Mouse (Mus musculus) embryonic facial prominence, embryonic 15.5 days (tissue): ENCODE data around the gene Ppl. TPM values are rescaled to one million over a fixed set of nuclear protein-coding genes. Genes with fewer than 3 reads are reported as not detected.

Experiments used
- ATAC-seq: fragments of 200-750 bp; cut with Nextera tagmentation; 2 replicates; pipeline ENCODE4 v1.8.0; 2017; ENCODE audit warnings: low read depth, moderate TSS enrichment; ENCODE audit not compliant: insufficient number of reproducible peaks, low FRiP score, low TSS enrichment
- H3K27ac ChIP-seq: fragments of 300-500 bp; sonication (generic); replicated peaks from 2 replicates; pipeline ENCODE4 v1.5.1; 2015; ENCODE audit warnings: mild to moderate bottlenecking, inconsistent platforms
- H3K27me3 ChIP-seq: fragments of 300-500 bp; sonication (generic); 2 replicates; pipeline ENCODE4 v1.6.1; 2015; ENCODE audit warnings: inconsistent platforms
- H3K36me3 ChIP-seq: fragments of 300-500 bp; sonication (generic); 2 replicates; pipeline ENCODE4 v1.6.1; 2015; ENCODE audit warnings: mild to moderate bottlenecking, inconsistent platforms
- H3K4me1 ChIP-seq: fragments of 300-500 bp; sonication (generic); 2 replicates; pipeline ENCODE4 v1.6.1; 2015; ENCODE audit warnings: inconsistent platforms
- H3K4me2 ChIP-seq: fragments of 300-500 bp; sonication (generic); replicated peaks from 2 replicates; pipeline ENCODE4 v1.6.1; 2015; ENCODE audit warnings: mild to moderate bottlenecking, inconsistent platforms
- H3K4me3 ChIP-seq: fragments of 300-500 bp; sonication (generic); replicated peaks from 2 replicates; pipeline ENCODE4 v1.5.1; 2015; ENCODE audit warnings: mild to moderate bottlenecking, inconsistent platforms
- H3K9ac ChIP-seq: fragments of 300-500 bp; sonication (generic); 2 replicates; pipeline ENCODE4 v1.6.1; 2015; ENCODE audit warnings: inconsistent platforms
- H3K9me3 ChIP-seq: fragments of 300-500 bp; sonication (generic); replicated peaks from 2 replicates; pipeline ENCODE4 v1.6.1; 2016; ENCODE audit warnings: inconsistent platforms
- whole genome bisulfite sequencing: fragments of 180-500 bp; shearing (Covaris S2); methylation state at CpG from one replicate; pipeline ENCODE4 v1.1.7; 2015; 5-methylcytosine and 5-hydroxymethylcytosine counted together
- polyA plus RNA-seq: library from polyadenylated mRNA; unstranded; fragments of >200 nt; fragmentation: Nextera tagmentation; extraction: Ambion mirVana; gene quantifications from 2 replicates; pipeline ENCODE4 v1.2.1, GENCODE M21; 2015

The Ppl gene
- polyA plus RNA-seq, 1 experiment from 2014 or later: 52.3 TPM

DNA sequence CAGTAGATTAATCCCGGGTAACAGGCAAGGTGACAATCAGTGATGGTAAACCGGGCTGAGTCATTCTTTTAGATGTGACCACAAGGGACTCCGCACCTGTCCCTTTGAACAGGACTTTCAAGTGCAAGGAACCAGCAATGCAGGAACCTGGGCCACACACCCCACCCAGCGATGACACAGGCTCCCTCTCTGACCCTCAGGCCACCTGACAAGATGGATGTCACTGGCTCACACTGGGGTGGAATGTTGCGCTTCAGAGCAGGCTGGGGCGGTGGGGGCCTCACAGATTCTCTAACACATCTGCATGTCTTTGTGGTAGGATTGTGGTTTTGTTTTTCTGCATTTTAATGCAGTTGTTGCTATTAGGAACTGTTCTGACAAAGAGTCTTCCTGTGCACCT lies 8.7 kb downstream of the Ppl start:
- 66% methylated on average over 6 of the region's 6 CpGs for WGBS
- no peak overlapping the region for H3K4me2 ChIP-seq
- H3K9ac ChIP-seq: no peak overlapping the region
- no peaks in the 10 kb centered on the region for H3K36me3 ChIP-seq
- H3K27me3 ChIP-seq: no peaks in the 10 kb centered on the region; the same call in 1 of the 2 replicates
- H3K27ac ChIP-seq: no peak overlapping the region
- no peaks in the 10 kb centered on the region for H3K9me3 ChIP-seq
- ATAC-seq: no peak
- no peak overlapping the region for H3K4me3 ChIP-seq
- peaks cover 20% of the 10 kb centered on the region; the same call in 1 of the 2 replicates for H3K4me1 ChIP-seq

DNA sequence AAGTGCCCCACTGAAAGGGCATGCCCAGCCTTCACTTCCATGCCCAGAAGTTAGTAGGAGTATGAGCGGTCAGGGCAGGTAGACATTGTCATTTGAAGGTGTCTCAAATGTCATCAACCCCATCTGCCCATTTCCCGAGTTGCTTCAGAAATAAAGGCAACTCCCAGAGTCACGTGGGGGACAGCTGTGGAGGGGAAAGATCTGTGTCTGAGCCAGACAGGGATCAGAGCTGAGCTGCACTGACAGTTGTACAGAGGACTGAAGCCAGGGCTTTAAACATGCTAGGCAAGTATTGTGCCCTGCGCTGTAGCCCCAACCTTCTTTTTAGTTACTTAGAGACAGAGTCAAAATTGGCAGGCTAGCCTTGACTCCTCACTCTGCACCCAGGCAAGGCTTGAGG lies 12.4 kb downstream of the Ppl start:
- Histone ChIP-seq H3K4me3 (no peak overlapping the region), H3K36me3 (no peaks in the 10 kb centered on the region), H3K4me2 (no peak overlapping the region), H3K27ac (no peak overlapping the region), H3K27me3 (no peaks in the 10 kb centered on the region; the same call in 1 of the 2 replicates), H3K9ac (no peak overlapping the region), H3K9me3 (no peaks in the 10 kb centered on the region), H3K4me1 (peaks cover 8% of the 10 kb centered on the region; the same call in 1 of the 2 replicates)
- WGBS: 57% methylated on average over 4 of the region's 4 CpGs
- no peak for ATAC-seq

DNA sequence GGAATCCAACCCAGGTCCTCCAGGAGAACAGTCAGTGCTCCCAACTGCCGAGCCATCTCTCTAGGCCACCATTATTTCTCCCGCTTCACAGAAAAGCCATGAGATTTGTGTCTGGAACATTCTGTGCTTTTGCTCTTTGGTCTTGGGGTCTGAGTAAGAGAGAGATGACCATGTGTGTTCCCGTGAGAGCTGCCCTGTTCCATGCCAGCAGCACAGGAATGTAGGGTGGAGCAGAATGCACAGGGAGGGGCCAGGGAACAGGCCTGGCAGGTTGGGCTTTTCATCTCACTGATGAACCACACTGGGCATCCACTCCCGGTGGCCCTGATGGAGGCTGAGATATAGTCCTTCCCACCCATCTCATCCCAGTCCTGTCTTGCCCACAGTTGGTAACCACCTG lies 12.8 kb downstream of the Ppl start:
- H3K4me2 ChIP-seq: no peak overlapping the region
- no peak for ATAC-seq
- H3K9ac ChIP-seq: no peak overlapping the region
- H3K36me3 ChIP-seq: no peaks in the 10 kb centered on the region
- no peak overlapping the region for H3K4me3 ChIP-seq
- H3K4me1 ChIP-seq: peaks cover 11% of the 10 kb centered on the region
- no peaks in the 10 kb centered on the region; the same call in 1 of the 2 replicates for H3K27me3 ChIP-seq
- 64% methylated on average over 4 of the region's 4 CpGs for WGBS
- H3K9me3 ChIP-seq: no peaks in the 10 kb centered on the region
- no peak overlapping the region for H3K27ac ChIP-seq

DNA sequence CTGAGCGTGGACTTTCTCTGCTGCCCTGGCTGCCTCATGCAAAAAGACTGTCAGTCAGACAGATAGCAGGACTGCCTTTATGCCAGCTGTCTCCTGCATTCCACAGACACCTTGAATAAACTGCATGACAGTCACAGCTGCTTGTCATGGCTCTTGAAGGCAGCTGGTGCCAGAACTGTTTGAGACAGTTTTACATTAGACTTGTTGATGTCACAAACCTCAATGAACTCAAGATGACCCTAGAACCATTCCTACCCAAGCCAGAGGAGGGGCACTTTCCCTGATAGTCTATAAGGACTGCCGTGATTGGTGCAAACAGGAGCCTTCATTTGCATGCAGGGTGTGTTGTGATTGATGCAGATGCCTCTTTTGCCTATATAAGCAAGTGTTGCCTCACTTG lies 18.6 kb downstream of the Ppl start:
- Histone ChIP-seq H3K27me3 (no peaks in the 10 kb centered on the region), H3K4me2 (no peak overlapping the region), H3K27ac (peak overlapping the region; percentile 86), H3K4me3 (no peak overlapping the region), H3K9ac (no peak overlapping the region), H3K9me3 (no peaks in the 10 kb centered on the region), H3K36me3 (no peaks in the 10 kb centered on the region), H3K4me1 (peaks cover 46% of the 10 kb centered on the region)
- no peak for ATAC-seq
- WGBS: 59% methylated on average over 2 of the region's 2 CpGs

- Histone ChIP-seq H3K27ac (peak overlapping the region; percentile 86), H3K27me3 (no peaks in the 10 kb centered on the region), H3K9ac (no peak overlapping the region), H3K4me2 (peak overlapping the region; percentile 12), H3K4me3 (no peak overlapping the region), H3K36me3 (no peaks in the 10 kb centered on the region), H3K9me3 (no peaks in the 10 kb centered on the region), H3K4me1 (peaks cover 46% of the 10 kb centered on the region)
- 33% methylated on average over 4 of the region's 4 CpGs for whole genome bisulfite sequencing
- peak; percentile 47 for ATAC-seq
Observed at GRCm38 (mm10) chr16:5113002-5113550, 19.1 kb downstream of the Ppl start.

DNA sequence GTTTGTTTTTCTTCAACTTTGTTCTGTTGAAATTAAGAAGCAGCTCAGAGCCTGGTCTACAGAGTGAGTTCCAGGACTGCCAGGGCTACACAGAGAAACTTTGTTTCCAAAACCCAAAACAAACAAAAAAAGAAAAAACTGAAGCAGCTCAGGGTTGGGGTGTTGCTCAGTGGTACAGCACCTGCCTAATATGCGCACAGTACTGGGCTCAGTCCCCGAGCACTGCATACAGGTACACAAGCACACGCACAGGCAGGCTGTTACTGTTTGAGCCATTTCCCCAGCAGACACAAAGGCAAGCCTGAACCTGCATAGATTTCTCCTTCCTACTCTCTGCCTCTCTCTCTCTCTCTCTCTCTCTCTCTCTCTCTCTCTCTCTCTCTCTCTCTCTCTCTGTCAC lies 21.2 kb downstream of the Ppl start:
- no peaks in the 10 kb centered on the region for H3K27me3 ChIP-seq
- ATAC-seq: no peak
- WGBS: 65% methylated on average over 3 of the region's 3 CpGs
- no peaks in the 10 kb centered on the region for H3K9me3 ChIP-seq
- peaks cover 46% of the 10 kb centered on the region for H3K4me1 ChIP-seq
- H3K36me3 ChIP-seq: no peaks in the 10 kb centered on the region
- H3K9ac ChIP-seq: no peak overlapping the region
- H3K27ac ChIP-seq: no peak overlapping the region
- no peak overlapping the region for H3K4me2 ChIP-seq
- H3K4me3 ChIP-seq: no peak overlapping the region

DNA sequence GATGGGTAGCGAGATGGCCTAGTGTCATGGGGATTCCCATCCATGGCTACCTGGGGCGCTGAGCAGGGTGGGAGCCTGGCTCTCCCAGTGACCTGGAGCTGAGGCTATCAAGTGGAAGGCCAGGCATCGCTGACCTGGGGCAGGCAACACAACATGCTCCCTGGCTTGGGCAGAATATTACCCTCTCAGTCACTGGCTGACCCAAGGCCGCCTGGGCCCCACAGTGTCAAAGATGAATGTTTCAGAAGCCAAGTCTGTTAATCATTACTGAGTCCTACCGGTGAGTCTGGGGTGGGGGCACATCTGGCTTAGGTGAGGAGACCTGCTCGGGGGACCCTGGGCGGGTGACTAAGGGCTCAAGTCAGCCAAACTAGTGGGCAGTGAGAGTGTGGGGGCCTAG lies 22.3 kb downstream of the Ppl start:
- no peak overlapping the region for H3K9ac ChIP-seq
- no peaks in the 10 kb centered on the region for H3K36me3 ChIP-seq
- no peak for ATAC-seq
- H3K4me3 ChIP-seq: no peak overlapping the region
- H3K27me3 ChIP-seq: no peaks in the 10 kb centered on the region
- no peak overlapping the region for H3K4me2 ChIP-seq
- H3K9me3 ChIP-seq: no peaks in the 10 kb centered on the region
- H3K27ac ChIP-seq: no peak overlapping the region
- peaks cover 46% of the 10 kb centered on the region for H3K4me1 ChIP-seq
- WGBS: 73% methylated on average over 7 of the region's 7 CpGs

GRCm38 (mm10) chr16:5101000-5101399 lies 31.2 kb downstream of the Ppl start:
- no peak overlapping the region for H3K4me2 ChIP-seq
- no peaks in the 10 kb centered on the region for H3K9me3 ChIP-seq
- 70% methylated on average over 6 of the region's 6 CpGs for WGBS
- H3K4me1 ChIP-seq: no peaks in the 10 kb centered on the region
- H3K9ac ChIP-seq: no peak overlapping the region
- ATAC-seq: no peak
- H3K27ac ChIP-seq: no peak overlapping the region
- no peak overlapping the region for H3K4me3 ChIP-seq
- H3K36me3 ChIP-seq: no peaks in the 10 kb centered on the region
- H3K27me3 ChIP-seq: no peaks in the 10 kb centered on the region

DNA sequence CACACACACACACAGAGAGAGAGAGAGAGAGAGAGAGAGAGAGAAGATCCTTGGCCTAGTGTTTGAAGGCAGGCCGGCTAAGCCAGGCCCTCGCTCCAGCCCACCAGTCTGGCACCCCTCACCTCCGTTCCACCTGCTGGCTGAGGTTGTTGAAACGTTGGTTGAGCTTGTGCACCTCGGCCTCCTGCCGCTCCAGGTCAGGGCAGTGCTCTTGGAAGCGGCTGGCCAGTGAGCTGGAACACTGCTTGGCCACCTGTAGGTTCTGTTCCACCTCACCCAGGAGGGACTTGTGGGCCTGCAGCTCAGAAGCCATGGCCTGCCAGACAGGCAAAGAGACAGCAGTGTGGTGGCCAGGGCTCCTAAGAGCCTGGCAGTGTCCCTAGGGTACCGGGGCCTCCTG lies 35.7 kb downstream of the Ppl start:
- Histone ChIP-seq H3K4me1 (no peaks in the 10 kb centered on the region), H3K27me3 (no peaks in the 10 kb centered on the region), H3K9ac (no peak overlapping the region), H3K9me3 (no peaks in the 10 kb centered on the region), H3K4me3 (no peak overlapping the region), H3K4me2 (no peak overlapping the region), H3K36me3 (no peaks in the 10 kb centered on the region), H3K27ac (no peak overlapping the region)
- WGBS: 85% methylated on average over 8 of the region's 8 CpGs
- no peak for ATAC-seq

DNA sequence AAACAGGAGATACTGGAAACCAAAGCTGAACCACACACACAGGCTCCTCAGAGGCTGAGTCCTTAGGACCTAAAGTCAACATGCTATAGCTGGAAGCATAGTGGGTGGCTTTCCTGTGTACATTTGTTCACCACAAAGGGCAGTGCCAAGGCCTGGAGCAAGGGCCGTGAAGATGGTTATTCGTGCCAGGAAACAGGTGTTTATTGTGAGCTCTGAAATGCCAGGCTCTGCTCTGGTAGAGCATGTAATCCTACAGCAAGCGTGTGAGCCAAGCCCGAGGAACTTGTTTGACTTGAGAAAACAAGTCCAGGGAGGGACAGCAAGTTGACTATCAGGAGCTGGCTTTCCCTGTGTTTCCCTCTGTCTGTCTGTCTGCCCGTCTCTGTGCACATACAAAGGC lies 38.9 kb downstream of the Ppl start:
- no peak for ATAC-seq
- Histone ChIP-seq H3K4me3 (no peak overlapping the region), H3K9ac (no peak overlapping the region), H3K9me3 (no peaks in the 10 kb centered on the region), H3K4me1 (no peaks in the 10 kb centered on the region), H3K36me3 (peaks cover 13% of the 10 kb centered on the region), H3K27me3 (no peaks in the 10 kb centered on the region), H3K27ac (no peak overlapping the region; the same call in 1 of the 2 replicates), H3K4me2 (no peak overlapping the region)
- WGBS: 74% methylated on average over 5 of the region's 5 CpGs

GRCm38 (mm10) chr16:5089021-5089420 lies 43.2 kb downstream of the Ppl start:
- Histone ChIP-seq H3K9me3 (no peaks in the 10 kb centered on the region), H3K36me3 (peaks cover 56% of the 10 kb centered on the region), H3K27me3 (no peaks in the 10 kb centered on the region), H3K4me1 (no peaks in the 10 kb centered on the region), H3K4me3 (no peak overlapping the region), H3K27ac (no peak overlapping the region), H3K4me2 (no peak overlapping the region), H3K9ac (no peak overlapping the region)
- ATAC-seq: no peak
- WGBS: 74% methylated on average over 10 of the region's 10 CpGs

DNA sequence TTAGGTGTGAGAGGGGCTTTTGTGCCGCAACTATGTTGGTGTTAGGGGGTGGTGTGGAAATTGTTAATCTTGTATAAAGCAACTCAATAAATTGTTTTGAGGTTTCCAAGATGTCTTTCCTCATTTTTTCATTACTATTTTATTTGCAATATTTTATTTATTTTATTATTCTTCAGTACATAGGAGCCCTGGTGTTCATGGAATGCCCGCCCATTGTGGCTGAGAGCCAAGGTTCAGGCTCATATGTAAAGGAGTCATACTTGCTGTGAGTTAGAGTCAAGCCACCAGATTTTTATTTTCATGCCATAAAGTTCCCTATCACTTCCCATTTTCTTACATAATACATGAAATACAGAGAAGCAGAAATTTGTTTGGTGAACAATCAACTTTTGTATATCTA lies 46.0 kb downstream of the Ppl start:
- H3K27ac ChIP-seq: no peak overlapping the region
- H3K36me3 ChIP-seq: peaks cover 82% of the 10 kb centered on the region
- H3K27me3 ChIP-seq: no peaks in the 10 kb centered on the region
- no peaks in the 10 kb centered on the region for H3K4me1 ChIP-seq
- no peaks in the 10 kb centered on the region for H3K9me3 ChIP-seq
- 95% methylated on average over 2 of the region's 2 CpGs for WGBS
- no peak overlapping the region for H3K4me2 ChIP-seq
- H3K9ac ChIP-seq: no peak overlapping the region
- H3K4me3 ChIP-seq: no peak overlapping the region
- ATAC-seq: no peak
